Mouse (Mus musculus) ovary, postnatal 36 days (tissue): ENCODE results near the gene Rcan1.

Experiments
- DNase-seq: peaks from one replicate; pipeline ENCODE4 v3.0.0; 2022; ENCODE audit warnings: low spot score, mixed read lengths

The Rcan1 gene

DNA sequence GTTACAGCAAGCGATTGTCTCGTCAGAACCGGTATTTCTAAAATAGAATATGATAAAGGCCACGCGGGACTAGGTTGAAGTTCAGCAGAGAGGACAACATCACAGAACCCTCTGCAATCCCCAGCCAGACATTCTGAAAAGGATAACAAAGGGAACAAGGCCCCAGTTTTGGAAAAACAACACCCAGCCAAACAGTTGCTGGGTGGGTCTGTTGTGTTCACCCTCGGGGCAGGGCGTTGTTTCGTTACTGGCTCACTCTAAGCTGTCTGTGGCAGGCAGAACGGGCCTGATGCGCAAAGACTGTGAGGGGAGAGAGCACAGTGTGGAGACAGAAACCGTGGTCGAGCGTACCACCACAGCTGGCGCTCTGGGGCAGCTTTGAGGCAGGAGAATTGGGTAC lies 2.2 kb downstream of the Rcan1 start:
- no peak for DNase-seq

DNA sequence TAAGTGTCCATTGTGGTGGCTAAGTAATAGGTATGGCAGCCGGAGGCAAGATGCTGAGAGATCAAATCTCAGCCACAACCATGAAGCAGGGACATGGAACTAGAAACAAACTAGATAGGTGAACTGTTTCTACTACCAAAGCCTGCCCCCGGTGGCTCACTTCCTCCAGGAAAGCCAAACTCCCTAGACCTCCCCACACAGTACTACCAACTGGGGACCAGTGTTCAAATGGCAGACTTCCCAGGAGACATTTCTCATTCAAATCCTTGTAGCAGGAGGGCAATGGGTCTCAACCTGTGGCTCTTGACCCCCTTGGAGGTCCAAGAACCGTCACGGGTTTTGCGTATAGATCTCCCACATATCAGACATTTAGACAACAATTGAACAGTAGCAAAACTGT lies 3.6 kb downstream of the Rcan1 start:
- no peak for DNase-seq

DNA sequence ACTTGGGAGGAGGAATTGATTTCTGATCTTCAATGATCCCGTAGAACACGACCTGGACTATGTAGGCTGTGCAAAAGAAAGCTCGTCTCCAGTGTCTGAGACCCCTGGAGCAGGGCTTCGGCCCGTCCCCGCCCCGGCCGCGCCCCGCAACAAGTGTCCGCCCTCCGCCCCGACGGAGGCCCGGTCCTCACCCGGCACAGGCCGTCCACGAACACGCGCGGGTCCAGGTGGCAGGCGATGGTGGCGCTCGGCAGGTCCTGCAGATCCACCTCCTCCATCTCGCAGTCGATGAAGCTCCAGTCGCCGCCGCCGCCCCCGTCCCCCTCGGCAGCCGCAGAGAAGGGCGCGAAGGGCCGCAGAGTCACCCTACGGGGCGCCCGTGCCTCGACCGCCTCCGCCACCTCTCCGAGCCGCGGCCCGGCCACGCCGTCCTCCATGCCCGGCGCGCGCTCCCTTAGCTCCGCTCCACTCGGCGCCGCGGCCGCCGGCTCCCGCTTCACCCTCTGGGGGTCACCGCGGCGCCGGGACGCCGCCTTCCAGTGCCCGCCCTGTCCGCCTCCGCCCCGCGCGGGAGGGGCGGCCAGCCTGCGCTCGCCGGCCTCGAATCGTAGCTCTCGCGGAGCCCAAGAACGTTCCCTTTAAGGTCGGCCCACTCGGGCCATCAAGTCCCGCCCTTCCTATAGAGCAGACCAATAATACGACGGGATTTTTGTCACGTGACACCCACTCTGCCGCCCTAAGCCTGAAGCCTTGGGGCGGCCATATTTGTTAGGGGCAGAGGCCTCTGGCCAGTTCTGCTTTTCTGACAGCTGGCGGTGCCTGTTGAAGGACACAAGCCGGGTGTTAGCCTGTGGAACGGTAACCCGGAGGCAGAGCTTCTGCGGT lies 4.8 kb downstream of the Rcan1 start:
- DNase-seq: peak; percentile 94

DNA sequence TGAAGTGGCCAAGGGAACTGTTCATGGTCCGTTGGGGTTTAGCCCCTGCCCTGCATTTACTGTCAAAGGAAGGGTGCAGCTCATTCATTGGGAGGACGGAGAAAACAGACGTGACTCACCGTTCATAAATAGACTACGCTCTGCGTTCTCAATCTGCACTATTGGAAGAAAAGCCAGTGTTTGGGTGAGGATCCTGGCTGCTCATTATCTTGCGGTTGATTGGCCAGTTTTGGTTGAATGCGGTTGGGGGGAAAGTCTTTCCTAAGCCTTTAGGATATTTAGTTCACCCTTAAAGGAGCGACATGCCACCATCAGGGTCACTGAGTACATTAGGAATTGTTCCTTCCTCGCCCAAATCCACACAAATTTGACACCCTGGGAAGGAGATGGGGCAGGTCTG lies 5.4 kb downstream of the Rcan1 start:
- no peak for DNase-seq

DNA sequence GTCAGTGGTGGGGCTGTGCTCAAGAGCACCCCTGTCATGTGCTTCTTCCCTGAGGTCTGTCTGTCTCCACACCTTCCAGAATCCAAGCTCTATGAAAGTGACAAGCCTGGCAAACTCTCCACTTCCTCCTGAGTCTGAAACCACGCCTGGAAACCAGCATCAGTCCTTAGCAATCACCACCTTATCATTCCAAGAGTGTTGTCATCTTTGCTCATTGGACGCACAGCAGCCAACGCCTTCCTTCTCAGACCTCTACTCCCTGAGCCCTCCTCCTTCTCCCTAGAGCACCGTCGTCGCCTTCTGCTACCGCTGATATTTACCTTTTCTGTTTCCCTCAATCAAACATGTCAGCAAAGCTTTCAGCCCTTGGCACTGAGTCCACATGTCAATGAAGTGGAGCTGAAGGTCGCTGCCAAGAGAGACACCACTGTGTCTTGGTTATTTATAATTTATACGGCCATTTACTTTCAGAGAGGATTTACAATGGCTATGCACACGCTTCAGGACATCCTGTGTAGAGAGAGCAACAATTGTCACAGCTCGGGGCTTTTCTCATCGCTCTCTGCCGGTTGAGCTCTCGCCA lies 6.2 kb downstream of the Rcan1 start:
- DNase-seq: no peak

DNA sequence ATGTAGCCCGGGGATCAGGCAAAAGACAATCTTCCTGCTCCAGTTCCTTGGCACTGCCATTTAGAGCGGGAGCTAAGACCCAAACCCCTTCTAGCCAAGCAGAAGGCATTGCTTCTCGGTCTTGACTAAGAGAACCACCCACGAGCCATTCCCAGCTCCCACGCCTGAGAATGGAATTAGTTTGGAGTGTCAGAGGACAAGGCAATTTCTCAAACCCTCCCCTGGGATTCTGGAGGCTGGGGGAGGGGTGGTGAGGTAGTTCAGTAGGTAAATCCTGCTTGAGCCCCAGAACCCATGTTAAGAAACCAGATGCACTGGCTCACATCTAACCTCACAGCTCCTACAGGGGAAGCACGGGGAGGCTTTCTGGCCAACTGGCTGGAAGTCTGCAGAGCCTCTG lies 9.3 kb downstream of the Rcan1 start:
- DNase-seq: no peak

DNA sequence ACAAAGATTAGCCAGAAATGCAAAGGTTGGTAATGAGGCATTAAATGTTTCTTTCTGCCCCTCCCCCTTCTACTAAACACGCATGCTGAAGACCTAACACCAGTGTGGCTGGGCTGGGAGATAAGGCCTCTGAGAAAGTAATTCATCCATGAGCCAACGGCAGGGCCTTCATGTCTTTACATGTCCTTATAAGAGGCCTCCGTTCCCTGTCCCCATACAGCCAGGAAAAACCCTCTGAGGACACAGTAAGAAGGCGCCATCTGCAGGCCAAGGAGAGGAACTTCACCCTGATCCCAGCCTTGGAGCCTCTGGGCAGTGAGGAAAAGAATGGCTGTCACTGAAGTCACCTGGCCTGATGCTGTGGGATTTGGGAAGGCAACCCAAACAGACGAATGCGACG lies 13.1 kb downstream of the Rcan1 start:
- DNase-seq: peak; percentile 57

DNA sequence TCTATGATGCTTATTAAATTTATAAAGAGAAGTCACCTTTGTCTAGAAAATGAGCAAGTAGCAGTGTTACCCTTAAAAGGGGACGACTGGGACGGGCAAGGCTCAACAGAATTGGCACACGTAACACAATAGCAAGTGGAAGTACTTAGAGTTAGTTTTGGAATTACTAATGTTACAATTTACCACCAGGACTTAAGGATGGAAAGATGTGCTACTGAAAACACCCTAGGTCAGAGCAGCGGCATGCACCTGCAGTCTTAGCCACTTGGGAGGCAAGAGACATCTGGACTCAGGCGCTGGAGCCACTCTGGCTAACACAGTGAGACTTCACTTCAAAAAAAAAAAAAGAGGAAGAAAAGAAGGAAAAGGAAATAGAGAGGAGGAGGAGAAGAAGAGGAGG lies 14.7 kb downstream of the Rcan1 start:
- DNase-seq: no peak

DNA sequence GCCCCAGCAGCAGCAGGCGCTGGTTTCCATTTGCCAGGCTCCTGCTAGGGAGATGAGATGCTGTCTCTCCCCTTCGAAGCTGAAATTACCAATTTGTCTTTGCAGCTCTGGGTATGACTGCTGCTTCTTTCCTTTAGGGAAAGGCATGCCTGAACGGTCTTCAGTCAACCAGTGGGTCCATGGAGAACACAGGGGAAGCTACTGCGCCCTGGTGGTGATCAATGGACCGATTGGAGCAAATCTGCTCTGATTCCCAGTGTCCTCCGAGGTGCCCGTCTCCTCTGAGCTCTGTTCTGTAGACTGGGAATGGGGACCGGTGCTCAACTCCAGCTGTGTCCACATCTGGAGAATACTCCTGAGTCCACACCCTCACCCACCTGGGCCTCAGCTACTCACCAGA lies 15.2 kb downstream of the Rcan1 start:
- DNase-seq: no peak

DNA sequence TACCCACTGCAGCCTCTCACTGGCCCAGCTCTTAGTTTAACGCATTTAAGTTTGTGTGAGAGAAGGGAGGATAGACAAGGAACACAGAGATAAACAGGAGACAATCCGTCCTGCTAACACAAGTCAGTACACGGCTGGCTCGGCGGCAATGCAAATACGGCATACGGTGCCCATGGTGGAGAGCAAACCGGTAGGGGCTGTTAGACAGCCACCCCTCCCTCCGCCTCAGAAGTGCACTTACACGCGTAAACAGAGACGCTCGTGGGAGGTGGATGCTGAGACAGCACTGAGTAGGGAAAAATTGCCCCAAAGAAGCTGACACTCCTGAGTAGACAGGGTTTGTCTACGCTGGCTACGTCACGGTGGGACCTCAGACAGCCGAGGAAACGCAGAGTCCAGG lies 16.2 kb downstream of the Rcan1 start:
- no peak for DNase-seq

DNA sequence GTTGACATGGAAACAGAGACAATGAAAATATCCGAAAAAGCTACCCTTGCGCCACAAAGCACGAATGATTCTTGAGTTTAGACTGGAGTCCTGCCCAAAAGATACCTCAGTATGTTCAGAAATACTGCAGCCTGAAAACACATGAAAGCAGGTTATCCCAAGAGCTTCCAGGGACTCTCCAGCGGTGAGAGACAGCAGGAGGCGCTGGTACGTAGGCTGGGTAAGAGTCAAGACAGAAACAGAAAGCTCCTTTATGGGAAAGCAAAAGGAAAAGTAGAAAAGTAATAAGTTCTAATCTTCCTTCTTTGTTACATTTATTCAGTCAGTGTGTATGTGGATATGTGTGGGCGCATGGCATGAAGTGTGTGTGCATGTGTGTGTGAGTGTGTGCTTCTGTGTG lies 16.7 kb downstream of the Rcan1 start:
- no peak for DNase-seq

DNA sequence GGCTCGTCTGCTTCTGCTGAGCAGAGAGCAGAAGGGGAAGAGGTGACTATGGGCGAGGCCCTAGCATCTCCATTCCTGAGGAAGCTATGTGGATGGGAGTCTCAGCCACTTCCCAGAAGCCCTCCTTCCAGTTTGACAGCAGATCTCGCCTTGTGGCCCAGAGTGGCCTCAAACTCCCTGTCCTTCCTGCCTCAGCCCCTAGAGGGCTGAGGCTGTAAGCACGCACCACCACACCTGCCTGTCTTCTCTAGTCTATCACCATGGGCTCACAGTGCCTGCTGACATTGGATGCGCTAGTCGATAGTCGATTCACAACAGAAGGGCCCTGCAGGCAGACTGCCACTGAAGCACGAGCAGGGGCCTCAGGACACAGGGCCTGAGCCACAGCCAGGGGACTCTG lies 18.1 kb downstream of the Rcan1 start:
- no peak for DNase-seq

DNA sequence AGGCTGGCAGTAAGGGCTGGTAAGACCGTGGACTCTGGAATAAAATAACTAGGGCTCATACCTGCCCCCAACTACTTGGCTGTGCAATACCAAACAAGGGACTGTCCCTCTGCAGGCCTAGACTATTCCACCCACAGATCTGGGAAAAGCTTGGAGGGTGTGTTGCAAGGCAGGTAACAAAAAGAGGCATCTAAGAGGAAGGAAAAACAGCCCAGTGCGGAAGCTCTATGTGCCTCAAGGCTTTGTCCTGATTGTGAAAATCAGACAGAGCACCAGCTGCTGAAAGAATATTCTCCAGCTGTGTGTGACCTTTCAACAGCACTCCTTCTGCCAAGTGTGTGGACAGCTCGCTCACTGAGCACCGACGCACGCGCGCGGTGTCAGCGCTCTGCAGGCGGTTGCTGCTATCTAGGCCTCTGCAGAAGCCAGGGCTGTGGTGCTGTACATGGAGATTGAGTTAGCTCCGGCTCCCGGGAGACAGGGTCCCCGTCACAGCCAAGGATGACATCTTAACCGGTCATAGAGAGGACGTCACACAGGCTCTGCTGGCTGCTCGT lies 19.1 kb downstream of the Rcan1 start:
- DNase-seq: no peak

DNA sequence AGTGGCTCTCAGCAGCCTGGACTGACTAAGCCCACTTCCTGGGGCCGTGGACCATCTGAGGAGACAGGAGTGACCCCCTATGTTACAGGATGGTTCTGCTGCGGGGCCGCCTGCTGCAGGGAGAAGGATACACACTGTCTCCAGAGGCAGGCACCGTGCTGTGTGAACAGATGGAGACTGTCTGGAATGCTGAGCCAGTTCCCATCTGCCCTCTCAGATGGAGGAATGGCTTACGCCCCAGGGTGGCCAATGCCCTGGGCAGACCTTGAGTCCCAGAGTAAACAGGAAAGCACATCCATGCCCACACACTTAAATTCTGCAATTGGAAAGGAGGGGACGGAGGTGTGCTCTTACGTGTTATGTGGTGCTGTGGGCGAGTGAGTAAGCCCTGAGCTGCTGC lies 20.3 kb downstream of the Rcan1 start:
- no peak for DNase-seq

DNA sequence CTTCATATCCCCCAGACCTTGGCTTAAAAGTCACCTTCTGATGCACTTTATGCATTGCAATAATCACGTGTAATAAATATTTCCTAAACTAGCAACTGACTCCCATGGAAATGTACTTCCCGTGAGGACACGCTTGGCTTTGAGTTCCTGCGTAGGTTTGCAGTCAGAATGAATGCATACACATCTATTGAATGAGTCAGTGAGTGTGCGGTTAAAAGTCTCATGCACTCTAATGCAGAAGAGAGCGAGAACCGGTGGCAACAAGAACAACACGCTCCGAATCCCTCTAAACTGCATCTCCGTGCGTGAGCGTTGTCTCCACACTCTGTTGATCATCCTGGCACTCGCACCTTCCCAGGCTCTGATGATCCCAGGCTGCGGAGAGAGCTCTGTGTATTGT lies 21.6 kb downstream of the Rcan1 start:
- DNase-seq: no peak

DNA sequence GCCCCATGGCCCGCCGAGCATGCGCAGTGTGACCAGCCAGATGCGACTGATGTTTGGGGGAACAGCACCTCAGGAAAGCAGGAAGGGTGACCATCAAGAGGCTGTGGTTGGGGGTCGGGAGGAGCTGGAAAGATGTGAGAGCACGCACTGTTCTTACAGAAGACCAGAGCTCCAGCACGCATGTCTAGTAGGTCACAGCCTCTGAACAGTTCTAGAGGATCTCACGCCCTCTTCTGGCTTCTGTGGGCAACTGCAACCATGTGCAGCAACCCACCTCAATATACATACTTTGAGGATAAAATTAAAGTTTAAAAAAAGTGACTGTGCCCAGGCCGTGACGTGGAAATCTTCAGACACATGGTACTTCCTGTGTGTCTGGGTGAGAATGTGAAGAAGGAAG lies 25.3 kb downstream of the Rcan1 start:
- no peak for DNase-seq

DNA sequence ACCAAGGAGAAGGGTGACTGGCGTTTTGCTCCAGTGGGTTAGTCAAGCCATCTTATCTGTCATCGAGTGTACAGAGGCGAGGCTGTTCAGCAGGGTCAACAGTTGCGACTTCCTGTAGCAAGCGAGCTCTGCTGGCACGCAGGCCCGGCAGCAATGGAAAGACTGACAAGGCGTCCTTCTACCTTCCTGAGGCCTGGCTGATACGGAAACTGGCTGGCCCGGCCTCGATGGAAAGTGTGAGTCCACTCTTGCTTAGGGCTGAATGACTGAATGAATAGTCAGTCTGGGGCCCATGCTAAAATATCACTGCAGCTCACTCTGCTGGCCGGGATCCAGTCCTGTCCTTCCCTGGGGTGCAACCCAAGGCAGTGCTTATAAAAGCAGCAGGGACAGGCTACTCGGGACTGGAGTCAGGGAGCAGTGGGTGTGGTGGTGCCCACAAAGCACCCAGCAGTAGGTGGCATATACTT lies 27.0 kb downstream of the Rcan1 start:
- DNase-seq: no peak

DNA sequence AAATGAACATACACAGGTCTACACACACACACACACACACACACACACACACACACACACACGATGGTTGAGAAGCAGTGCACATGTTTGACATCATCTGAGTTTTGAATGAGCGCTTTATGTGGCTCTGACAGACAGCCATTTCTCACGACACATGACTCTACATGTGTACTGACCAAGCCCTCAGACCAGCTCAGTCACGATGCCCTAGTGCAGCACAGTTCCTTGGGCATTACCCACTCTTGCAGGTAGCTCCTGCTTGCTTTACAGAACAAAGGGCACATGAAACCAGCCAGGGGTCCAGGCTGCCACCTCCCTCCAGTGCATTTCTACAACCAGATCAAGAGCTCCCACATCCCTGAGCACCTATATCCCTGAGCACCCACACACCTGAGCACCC lies 27.7 kb downstream of the Rcan1 start:
- DNase-seq: no peak

DNA sequence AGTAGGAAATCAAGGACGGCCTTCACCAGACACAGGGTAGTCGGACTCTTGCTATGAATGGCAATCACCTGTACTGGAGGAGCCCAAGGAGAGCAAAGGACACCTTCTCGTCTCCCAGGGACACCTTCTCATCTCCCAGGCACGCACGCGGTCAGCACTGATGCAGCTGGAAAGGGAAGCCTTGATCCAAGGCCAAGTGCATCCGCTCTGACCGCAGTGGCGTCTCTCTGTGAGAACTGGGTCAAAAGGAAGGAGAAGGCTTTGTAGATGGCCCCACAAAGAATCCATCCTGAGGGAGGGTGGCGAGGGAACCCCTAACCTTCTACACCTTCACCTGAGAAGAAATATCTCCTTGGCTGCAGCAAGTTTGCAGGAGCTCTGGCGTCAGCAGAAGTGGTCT lies 28.5 kb downstream of the Rcan1 start:
- no peak for DNase-seq

DNA sequence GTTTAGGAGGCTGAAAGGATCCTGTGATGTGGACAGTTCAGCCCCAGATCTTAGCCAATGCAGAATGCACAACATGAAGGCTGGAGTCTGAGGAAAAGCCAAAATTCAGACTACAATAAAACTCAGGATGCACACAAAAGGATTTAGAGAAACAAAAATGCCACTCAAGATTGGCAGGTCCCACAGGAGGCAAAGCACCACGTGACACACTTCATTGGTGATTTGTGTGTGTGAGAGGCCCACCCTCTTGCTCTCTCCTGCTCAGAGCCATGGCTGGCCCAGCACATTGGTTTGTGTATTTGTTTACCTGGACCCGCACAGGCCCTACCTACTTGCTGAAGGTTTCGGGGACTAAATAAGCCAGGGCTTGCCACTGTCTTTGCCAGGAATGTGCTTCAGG lies 29.5 kb downstream of the Rcan1 start:
- no peak for DNase-seq

DNA sequence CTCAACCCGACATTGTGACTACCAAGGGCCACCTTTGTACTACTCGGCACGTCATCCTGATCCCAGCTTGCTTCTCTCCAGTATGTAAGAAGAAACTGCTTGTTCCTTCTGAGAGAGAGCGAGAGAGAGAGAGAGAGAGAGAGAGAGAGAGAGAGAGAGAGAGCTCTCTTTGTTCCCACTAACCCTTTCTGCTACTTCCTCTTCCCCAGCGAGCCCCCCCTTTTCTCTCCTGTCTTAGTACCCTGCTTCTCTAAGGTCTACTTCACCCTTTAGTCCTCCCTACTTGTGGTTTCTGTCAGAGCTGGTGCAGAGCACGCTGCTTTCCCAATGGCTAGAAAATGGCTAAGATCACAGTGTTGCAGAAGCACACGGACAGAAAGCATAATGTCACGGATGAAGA lies 30.4 kb downstream of the Rcan1 start:
- no peak for DNase-seq

DNA sequence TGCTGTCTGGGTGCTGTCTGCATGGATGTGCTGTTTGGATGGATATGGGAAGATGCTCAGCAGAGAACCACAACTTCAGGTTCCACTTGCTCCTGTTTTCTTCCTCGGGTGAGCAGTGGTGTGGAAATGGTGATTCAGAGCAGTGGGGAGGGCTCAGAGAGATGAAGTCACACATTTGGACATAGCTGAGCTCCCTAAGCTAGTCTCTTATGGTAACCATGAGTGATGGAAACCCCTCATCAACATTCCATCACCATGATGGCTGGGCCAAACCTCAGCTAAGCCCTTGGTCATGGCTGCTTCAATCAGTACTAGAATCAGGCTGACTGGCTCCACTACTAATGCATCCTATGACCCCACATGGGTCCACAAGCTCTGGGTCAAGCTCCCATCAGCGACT lies 30.9 kb downstream of the Rcan1 start:
- no peak for DNase-seq

DNA sequence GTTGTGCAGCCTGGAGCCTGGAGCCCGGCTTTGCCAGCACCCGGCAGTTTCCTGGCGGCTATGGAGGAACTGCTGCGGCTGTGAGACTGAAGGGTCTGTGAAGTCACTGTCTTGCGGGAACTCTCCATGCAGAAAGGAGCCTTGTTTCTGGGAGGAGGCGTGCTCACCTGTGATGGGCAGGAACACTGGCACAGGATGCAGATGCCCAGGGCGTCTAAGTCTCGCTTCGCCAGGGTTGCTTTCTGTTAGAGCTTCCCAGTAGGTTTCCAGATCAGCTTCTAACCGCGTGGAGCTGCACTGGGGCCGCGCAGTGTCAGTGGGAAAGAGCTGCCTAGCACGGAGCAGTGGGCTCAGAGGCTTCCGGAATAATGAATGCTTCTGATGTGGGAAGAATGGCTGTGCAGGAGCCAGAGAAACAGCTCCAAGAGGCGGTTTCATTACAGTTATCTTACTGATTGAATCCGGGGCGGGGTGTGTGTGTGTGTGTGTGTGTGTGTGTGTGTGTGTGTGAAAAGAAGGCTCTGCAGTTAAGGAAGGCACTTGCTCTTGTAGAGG lies 35.2 kb downstream of the Rcan1 start:
- no peak for DNase-seq
